Mouse (Mus musculus) myocyte (in vitro differentiated cells): Measurements from ENCODE around the gene Map4k3.

ENCODE experiments used
- MYOG ChIP-seq, 3 experiments: IDR thresholded peaks; one replicate each; pipeline ENCODE4 v1.6.1; 2011; ENCODE audit warnings: control low read depth in 2 of 3, low read depth in 2 of 3, mild to moderate bottlenecking in 2 of 3; ENCODE audit not compliant: insufficient read length in 2 of 3, control insufficient read depth in 1 of 3, insufficient read depth in 1 of 3
- POLR2A ChIP-seq: IDR thresholded peaks from one replicate; pipeline ENCODE4 v1.6.1; 2011; ENCODE audit warnings: low read depth, mild to moderate bottlenecking, control low read depth, moderate library complexity; ENCODE audit not compliant: insufficient read length

GRCm38 (mm10) chr17:80572187-80572935 lies 155.9 kb downstream of the Map4k3 start:
- no peak for TF ChIP-seq POLR2A
- TF ChIP-seq MYOG (IDR thresholded peaks at IDR 0.05; ENCODE audit: control insufficient read depth in 1 of 3, insufficient read depth in 1 of 3, insufficient read length in 2 of 3, low read depth in 2 of 3), result no peak
